Mouse (Mus musculus): Measurements from ENCODE around the gene Slc26a5.
A peak's percentile ranks its signal among the peaks of the same experiment; 100 is the strongest.

The Slc26a5 gene

GRCm38 (mm10) chr5:21804837-21805236 is 60.6 kb downstream of the Slc26a5 start:
- DNase-seq (ENCODE audit: low spot score) = no peak

GRCm38 (mm10) chr5:21803691-21804188 is 61.7 kb downstream of the Slc26a5 start:
- DNase-seq (ENCODE audit: low spot score) = no peak

- DNase-seq (ENCODE audit: low spot score) = no peak
Measured at GRCm38 (mm10) chr5:21802907-21803306, 62.5 kb downstream of the Slc26a5 start.

- no peak for DNase-seq (ENCODE audit: low spot score)
Measured at GRCm38 (mm10) chr5:21792166-21792565, 73.2 kb downstream of the Slc26a5 start.

GRCm38 (mm10) chr5:21789061-21789460 is 76.3 kb downstream of the Slc26a5 start:
- DNase-seq (ENCODE audit: low spot score) = peak; percentile 38

GRCm38 (mm10) chr5:21787186-21788105 is 78.0 kb downstream of the Slc26a5 start:
- DNase-seq (ENCODE audit: low spot score) = no peak

GRCm38 (mm10) chr5:21786258-21787185 is 78.9 kb downstream of the Slc26a5 start:
- peak; percentile 92 for DNase-seq (ENCODE audit: low spot score)

GRCm38 (mm10) chr5:21785776-21786175 is 79.6 kb downstream of the Slc26a5 start:
- no peak for DNase-seq (ENCODE audit: low spot score)

- peak; percentile 92 for DNase-seq (ENCODE audit: low spot score)
Measured at GRCm38 (mm10) chr5:21785053-21785452, 80.4 kb downstream of the Slc26a5 start, which contains the start of the genes Dnajc2 and Psmc2. Gene Dnajc2, minus strand, starts transcription at chr5:21785251. Gene Psmc2, plus strand, starts transcription at chr5:21785283.

- peak; percentile 25 for DNase-seq (ENCODE audit: low spot score)
Measured at GRCm38 (mm10) chr5:21784161-21785052, 81.0 kb downstream of the Slc26a5 start.

GRCm38 (mm10) chr5:21776491-21776890 is 88.9 kb downstream of the Slc26a5 start:
- DNase-seq (ENCODE audit: low spot score) = no peak

GRCm38 (mm10) chr5:21769841-21770240 is 95.6 kb downstream of the Slc26a5 start:
- DNase-seq (ENCODE audit: low spot score) = no peak

- no peak for DNase-seq (ENCODE audit: low spot score)
Measured at GRCm38 (mm10) chr5:21768506-21768905, 96.9 kb downstream of the Slc26a5 start.
